Mouse (Mus musculus) left cerebral cortex, adult 8-10 months (tissue): ENCODE data around the gene Dnah1. TPM values are rescaled to one million over a fixed set of nuclear protein-coding genes. Genes with fewer than 3 reads are reported as not detected.

Experiments used
- DNase-seq, 2 experiments: peaks; one replicate each; pipeline ENCODE4 v3.0.0; 2022; ENCODE audit warnings: low spot score in 2 of 2
- total RNA-seq, 4 experiments: library from RNA; stranded (reverse); gene quantifications; 2 replicates each; pipeline ENCODE4 v1.2.4; 2022

Gene Dnah1
- total RNA-seq, 4 experiments from 2014 or later: 4.9 to 7.0 (median 5.6) TPM

DNA sequence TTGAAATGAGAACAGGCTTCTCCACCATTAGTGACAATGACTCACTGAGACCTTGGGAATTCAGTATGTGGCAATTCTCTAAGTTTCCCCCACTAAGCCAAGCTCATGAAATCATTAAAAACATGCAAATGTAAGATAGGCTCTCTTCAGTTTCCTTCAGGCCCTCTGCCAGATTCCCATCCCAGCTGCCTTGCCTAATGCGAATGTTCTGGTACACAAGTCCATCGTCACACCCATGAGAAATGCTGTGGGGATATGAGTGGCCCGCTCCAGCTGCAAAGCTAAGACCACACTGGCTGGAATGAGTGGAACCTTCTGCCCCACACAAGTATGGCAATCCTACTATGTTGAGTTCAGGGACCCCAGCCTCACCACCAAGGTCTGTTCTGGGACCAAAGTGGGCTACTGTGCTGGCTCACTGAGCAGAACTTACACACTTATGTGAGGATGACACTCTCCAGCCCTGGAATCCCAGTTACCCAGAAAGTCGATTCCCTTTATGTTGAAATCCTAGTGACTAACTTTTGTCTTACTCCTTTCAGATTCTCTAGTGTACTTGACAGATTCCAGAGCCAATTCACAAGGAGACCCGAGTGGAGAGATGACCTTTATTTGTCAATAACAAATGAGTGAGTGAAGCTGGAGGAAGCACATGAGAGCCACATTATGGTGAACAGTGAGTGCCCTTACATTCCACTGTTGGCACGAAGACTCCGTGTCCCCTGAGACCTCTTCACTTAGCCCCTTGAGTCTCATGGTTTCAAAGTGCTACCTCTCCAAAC, 86.4 kb downstream of the Dnah1 start:
- no peak for DNase-seq

DNA sequence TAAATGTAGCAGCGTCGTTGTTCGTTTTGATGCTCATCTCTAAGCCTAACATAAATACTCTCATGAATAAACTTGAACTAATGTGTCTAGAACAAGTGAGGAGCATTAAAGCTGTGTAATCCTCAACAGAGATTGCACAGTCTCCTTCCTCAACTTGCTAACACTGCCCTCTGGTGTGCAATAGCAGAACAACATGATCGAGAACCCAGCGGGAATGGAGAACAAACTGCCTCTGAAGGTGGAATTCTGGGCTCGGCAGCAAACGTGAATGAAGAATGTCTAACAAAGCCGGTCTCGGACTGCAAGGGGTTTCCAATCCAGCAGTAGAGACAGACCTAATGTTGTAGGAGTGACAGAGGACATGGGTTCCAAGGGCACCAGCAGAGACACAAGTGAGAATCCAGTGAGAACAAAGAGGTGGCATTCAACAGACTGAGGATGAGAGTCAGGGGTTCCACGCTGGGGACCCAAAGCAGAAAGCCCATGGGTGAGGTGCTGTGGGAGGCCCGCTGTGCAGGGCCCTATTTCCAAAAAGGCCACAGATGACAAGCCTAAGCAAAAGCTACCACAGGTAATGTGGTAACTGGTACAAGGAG, 89.6 kb downstream of the Dnah1 start:
- peak in 1 of 2 experiments; percentile 66 for DNase-seq

DNA sequence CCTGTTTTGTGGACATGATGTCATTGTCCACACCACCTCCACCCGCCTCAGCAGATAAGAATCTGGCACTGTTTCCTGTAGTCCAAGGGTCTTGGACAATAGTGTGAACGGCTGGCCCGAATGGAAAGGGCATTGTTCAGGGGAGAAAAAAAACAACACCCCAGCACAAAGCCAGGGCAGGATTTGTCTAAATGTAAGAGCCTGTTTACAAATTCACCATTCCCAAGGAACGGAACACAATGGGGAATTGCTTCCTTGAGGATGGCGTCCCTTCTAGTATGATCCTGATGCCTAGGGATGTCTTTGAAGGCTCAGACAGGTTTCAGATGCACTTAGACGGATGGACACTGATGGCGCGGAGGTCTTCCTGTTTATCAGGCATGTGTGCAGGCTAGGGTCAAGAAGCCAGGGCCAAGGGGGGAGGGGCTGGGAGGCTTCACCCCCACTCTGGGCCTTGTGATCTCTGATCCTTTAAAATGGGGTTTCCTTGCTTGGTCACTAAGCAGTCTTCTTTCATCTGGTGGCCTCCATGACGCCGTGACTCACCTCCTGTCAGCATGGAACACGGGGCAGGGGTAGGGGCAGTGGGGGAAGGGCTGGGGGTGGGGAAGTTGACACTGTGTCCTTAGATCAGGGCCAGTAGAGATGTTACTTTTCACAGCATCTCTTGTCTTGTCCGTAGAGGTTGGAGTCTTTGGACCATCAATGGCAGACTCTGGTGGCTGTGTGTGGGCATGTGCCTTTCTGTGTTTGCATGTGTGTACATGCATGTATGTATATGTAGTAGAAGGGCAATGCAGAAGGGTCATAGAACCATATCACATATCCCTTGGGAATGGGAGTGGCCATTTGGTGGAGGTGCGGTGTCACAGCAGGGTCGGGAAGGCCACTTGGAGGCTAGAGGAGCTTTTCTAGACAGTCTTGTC, 90.4 kb downstream of the Dnah1 start:
- no peak for DNase-seq

DNA sequence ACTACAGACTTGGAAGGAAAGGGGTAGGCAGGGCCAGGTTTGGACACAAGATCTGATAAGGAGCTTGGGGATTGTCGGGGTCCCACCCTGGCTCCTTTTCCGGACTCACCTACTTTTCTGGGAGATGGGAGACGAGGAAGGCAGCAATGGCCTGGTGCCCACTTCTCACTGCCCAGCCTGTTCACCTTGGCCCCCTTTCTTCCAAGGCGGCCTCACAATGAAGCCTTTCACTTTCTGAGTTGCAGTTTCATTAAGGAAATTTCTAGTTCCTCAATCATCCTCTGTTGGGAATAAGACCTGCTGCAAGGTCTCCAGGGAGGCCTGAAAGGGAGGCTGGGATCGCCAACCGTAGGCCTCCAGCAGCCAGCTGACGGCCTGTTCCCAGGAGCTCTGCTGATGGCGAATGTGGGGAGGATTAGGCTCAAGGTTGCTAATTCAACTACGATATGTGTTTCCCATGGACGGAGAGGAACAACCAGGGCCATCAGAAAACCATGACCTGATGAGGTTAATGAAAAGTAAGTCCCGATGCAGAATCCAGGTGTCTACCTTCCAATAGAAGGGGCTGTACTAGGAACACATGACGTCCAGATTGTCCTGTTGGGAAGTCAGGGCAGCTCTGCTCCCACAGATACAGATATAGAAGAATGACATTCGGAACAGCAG, 91.2 kb downstream of the Dnah1 start:
- DNase-seq: no peak

DNA sequence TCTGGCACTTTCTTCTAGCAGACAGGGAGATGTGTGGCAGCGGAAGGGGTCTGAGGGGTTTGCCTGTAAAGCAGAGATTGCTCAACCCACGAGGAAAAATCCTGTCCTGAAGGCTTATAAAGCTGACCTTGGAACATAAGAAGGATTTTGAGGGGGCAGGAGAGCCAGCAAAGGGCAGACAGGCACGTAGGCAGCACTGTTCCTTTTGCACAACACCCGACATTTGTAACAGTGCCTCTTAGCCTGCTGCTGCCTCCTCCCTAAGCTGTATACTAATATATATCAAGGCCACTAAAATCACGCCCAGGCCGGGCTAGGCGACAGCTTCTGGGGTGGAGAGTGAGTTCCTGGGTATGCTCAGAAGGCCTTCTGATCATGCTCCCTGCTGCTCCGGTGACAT, 93.3 kb downstream of the Dnah1 start:
- DNase-seq: no peak

DNA sequence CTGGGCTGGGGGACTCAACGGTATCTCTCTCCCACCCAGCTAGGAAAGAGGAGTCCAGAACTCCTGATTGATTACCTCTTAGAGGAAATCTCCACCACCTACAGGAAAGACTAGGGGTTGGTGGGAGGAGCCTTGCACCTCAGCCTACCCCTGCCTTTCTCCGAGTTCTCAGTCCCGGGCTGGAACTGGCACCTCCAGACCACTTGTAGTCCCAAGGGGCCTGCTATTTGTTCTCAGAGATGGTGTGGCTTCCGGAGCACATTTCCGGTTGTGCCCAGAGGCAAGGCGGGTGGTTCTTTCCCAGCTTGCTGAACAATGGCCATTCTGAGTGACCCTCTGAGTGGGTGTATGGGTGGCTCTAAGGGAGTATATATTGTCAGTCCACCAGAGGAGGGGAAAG, 95.5 kb downstream of the Dnah1 start:
- no peak for DNase-seq

DNA sequence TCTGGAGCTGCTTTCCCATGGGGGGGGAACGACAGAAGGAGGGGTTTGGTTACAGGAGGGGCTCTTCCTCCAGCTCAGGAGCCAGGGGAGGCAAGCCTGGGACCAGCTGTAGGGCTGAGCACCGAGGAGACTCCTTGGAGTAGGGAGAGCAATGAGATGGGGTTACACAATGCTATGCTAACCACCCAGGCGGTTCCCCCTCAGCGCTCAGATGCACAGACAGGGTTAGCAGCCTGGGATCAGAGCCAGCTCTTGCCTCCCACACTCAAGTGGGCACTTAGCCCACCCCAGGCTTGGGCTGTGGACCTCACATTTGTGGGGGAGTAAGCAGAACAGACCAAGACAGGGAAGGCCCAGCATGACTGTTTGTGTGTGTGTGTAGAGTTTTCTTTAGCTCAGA, 96.7 kb downstream of the Dnah1 start:
- DNase-seq: peak; percentile 14 to 53

DNA sequence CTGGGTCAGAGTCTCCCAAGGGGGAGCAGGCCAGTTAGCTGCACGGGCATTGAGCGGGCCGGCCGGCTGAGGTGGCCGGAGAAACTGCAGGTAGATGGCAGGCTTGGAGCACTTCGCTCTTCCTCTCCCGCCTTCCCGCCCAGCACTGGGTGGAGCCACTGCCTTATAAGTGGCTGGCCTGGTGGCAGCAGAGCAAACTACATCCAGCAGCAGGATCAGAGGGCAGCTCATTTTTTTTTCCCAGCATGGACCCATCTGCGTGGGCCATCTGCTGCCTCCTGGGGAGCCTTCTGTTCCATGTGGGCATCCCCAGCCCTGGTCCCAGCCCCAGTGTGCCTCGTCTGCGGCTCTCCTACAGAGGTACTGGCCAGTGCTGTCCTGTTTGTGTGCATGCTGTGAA, 106.0 kb downstream of the Dnah1 start, which contains the start of gene Sema3g:
TSS of gene Sema3g (plus strand) at position 195 of the 400 bp plus-strand sequence.
- DNase-seq: no peak

DNA sequence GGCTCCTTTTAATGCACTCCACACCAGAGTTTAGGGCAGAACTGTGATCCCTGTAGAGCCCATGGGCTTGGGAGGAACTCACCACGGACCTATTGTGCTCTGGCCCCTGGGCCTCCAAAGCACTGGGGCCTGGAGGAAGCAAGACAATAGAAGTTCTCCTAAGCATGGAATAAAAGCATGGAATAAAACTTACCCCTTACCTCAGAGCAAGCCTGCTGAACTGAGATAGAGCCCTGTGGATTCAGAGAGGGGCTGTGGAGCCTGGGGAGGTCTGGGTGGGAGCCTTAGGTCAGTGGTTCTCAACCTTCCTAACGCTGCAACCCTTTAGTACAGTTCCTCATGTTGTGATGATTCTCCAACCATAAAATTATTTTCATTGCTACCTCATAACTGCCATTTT, 106.8 kb downstream of the Dnah1 start, which contains the start of gene Nisch:
TSS of gene Nisch (minus strand) at position 101 of the 400 bp plus-strand sequence.
- DNase-seq: no peak

DNA sequence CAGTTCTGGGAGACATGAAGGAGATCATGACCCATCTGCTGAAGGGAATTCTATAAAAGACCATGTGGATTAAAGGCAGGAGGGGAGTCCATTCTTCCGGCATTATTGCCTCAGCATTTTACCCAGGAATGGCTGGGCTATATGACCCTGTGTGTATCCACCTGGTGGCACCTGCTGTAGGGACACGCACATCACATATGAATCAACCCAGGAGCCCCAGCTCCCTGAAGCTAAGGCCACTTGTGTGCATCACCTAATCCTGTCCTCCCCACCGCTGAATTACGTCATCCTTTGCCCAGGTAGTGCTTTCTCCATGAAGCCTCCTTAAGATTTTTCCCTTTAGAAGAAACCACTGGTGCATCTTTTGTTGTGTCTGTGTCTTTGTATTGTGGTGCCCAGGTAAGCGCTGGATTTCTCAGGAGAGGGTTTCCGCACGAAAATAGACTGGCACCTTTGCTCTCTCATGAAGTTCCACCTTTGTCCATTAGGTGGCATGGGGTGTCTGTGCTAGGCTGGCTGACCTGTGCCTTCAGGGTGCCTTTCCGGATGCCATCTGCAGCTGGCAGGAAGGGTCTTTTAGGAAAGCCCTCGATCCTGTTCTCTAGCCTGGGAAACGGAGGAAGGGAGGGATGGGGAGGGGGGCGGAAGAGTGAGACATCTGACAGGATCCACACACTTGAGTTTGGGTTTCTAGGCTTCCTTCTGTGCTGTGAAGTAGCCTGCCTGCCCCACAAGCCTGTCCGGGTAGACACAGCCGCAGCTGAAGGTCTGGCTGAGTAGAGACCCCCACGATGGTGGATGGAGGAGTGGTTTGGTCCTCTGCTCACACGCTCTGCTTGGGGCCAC, 108.3 kb downstream of the Dnah1 start:
- DNase-seq: peak in 1 of 2 experiments; percentile 30

DNA sequence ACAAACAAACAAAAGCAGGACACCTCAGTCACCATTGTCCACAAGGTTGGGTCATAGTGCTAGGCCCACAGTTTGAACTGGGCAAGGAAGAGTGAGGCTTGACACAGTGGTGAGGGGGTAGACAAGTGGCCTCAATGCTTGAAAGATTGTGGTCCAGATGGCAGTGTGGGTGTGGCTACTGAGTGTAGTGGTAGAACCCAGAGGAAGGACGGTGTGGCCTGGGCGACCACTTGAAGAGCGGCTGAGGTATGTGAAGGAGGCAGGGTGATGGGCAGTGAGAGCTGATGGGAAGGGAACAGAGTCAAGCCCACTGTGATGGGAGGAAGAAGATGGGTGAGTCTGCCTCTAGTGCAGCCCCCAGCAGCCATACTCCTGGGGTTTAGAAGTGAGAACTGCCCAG, 109.0 kb downstream of the Dnah1 start:
- DNase-seq: no peak

DNA sequence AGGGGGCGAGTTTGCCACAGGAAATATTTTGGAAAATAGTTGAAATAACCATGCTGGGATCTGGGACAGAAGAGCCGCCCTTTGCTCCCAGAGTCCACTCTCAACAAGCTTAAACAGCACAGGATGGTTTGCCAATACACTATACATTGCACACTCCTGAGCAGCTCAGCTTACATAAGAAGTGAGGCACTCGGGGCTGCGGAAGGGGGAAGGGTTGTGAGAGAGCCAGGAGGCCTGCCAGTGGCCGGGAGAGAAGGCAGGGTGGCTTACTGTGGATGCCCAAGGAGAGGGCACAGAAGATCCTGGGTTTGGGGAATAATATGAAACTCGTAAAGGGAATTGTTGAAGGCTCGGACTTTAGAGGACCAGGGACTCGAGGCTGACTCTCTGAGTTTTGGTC, 109.8 kb downstream of the Dnah1 start:
- DNase-seq: no peak

DNA sequence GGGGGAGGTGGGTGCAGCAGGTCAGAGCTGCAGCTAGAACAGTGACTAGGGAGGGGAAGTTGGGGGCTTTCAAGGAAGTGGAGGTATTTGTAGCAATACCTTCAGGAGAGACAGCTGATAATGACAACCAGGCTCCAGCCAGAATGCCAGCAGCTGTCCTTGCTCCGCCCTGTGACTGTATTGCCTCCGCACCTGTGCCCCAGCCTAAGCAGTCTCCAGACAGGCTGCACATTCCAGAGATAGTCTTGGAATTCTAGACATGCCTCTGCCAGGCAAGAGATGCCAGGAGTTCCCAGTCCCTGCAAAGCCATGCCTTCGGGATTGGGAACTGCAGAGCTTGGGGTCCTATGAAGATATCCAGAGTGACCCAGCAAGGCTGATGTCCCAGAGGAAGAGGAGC, 111.2 kb downstream of the Dnah1 start:
- no peak for DNase-seq

DNA sequence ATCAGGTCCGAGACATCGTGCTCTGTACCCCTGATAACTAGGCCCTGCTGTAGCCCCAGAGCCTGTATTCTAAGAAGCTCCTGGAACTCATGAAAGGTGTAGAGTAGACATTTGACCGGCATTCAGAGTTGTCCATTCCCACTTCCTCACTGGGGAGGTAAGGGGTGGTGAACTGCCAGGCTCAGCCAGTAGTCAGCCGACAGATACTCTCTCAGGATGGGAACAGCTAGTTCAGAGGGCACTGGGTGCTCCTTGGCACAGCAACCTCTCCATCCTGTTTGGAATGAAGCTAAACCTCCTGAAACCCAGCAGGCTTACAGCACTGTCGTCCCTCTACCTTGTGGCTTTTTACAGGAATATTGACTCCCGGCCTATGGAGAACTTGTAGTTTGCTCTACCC, 111.8 kb downstream of the Dnah1 start:
- DNase-seq: no peak

Other genes starting within 250 kb of the Dnah1 start
- 10 to 100 TPM; 26.5 to 30.6 (median 28.0) TPM for gene Smim4, start 194.9 kb downstream of the Dnah1 start, total RNA-seq
- gene Nt5dc2, start 192.8 kb downstream of the Dnah1 start, total RNA-seq: 1 to 10 TPM; 3.0 to 4.1 (median 3.8) TPM
- 10 to 100 TPM; 18.7 to 28.1 (median 22.2) TPM for gene Stab1, start 155.3 kb downstream of the Dnah1 start, total RNA-seq
- gene Tnnc1, start 115.6 kb downstream of the Dnah1 start, total RNA-seq: 10 to 100 TPM; 19.5 to 22.6 (median 19.7) TPM
- gene Nisch, start 107.0 kb downstream of the Dnah1 start, total RNA-seq: 100 to 1,000 TPM; 363 to 424 (median 392) TPM
- 1 to 10 TPM; 5.0 to 6.0 (median 5.7) TPM for gene Sema3g, start 106.0 kb downstream of the Dnah1 start, total RNA-seq
- 1 to 10 TPM; 5.1 to 6.3 (median 5.7) TPM for gene Phf7, start 72.6 kb downstream of the Dnah1 start, total RNA-seq
- gene Bap1, start 72.4 kb downstream of the Dnah1 start, total RNA-seq: 100 to 1,000 TPM; 131 to 140 (median 137) TPM
- gene Capn7, start 12.7 kb upstream of the Dnah1 start, total RNA-seq: 10 to 100 TPM; 30.4 to 33.8 (median 31.8) TPM
- 10 to 100 TPM; 44.6 to 70.2 (median 56.1) TPM for gene Sh3bp5, start 112.2 kb upstream of the Dnah1 start, total RNA-seq
- 10 to 100 TPM; 12.5 to 16.6 (median 13.3) TPM for gene Eaf1, start 170.5 kb upstream of the Dnah1 start, total RNA-seq
- 10 to 100 TPM; 30.8 to 37.8 (median 34.0) TPM for gene Mettl6, start 171.1 kb upstream of the Dnah1 start, total RNA-seq